Mouse (Mus musculus) small intestine, adult 2 months (tissue): ENCODE measurements at regions not wholly inside any gene's neighbourhood (a gene's known extent, or its start where the extent isn't known, plus 50 kb on each side); places are given as distances from the start of the nearest gene placed in this dataset.

Experiments used
- CTCF ChIP-seq: fragments of 200-500 bp; IDR thresholded peaks from 2 replicates; pipeline ENCODE4 v1.5.1; 2012; ENCODE audit warnings: low read depth, mild to moderate bottlenecking, control low read depth, inconsistent platforms, low read length, moderate library complexity, mixed read lengths; ENCODE audit not compliant: insufficient replicate concordance, insufficient read length; ENCODE audit errors: extremely low read depth
- POLR2A ChIP-seq: fragments of 200-500 bp; IDR thresholded peaks from 2 replicates; pipeline ENCODE4 v1.6.1; 2012; ENCODE audit warnings: low read depth, mild to moderate bottlenecking, control low read depth, inconsistent platforms, low read length, moderate library complexity

GRCm38 (mm10) chr9:61816589-61817179 lies 97.7 kb downstream of the Rplp1 start:
- no peak for TF ChIP-seq POLR2A
- no peak for TF ChIP-seq CTCF
